Mouse (Mus musculus) thymus, adult 18-20 months (tissue): ENCODE measurements around the gene Cramp1l.
A peak's percentile ranks its signal among the peaks of the same experiment; 100 is the strongest.
"Not testable (repeated sequence)": the region's sequence is repeated elsewhere in the genome, so short reads cannot be mapped to it uniquely, and the experiment has no call there.

Experiments used
- DNase-seq, 2 experiments: peaks; one replicate each; pipeline ENCODE4 v3.0.0; 2022; ENCODE audit warnings: mixed read lengths in 2 of 2

Cramp1l gene

DNA sequence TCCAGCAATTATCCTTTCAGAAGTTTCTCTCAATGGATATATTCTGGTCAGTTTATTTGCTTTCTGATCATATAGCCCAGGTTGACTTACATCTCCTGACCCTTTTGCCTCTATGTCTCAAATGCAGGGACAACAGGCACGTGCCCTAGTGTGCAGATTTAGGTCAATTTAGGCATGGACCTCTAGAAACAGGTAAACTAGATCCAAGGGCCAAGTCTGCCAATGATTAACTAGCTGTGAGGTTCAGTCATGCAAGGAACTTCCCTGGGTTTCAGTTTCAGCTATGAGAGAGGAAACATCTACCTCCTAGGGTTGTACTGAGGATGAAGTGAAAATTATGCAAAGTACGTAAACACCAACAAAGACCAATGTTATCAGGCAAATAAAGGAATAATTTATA, 62.3 kb downstream of the Cramp1l start:
- DNase-seq, result no peak

- no peak for DNase-seq
Measured at GRCm38 (mm10) chr17:24950671-24951070, 64.9 kb downstream of the Cramp1l start.

DNA sequence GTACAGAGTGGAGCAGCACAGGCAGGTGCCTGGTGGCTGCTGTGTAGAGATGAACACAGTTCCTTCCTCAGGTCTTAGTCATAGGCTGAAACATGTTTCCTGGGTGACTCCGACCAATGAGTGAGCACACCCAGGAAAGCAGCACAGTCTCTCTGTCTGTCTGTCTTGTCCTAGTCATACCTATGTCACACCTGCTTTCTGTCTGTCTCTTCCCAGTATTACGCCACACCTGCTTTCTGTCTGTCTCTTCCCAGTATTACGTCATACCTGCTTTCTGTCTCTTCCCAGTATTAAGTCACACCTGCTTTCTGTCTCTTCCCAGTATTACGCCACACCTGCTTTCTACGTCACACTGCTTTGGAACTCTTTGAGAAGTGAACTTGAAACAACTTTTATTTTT, 67.4 kb downstream of the Cramp1l start:
- no peak for DNase-seq

DNA sequence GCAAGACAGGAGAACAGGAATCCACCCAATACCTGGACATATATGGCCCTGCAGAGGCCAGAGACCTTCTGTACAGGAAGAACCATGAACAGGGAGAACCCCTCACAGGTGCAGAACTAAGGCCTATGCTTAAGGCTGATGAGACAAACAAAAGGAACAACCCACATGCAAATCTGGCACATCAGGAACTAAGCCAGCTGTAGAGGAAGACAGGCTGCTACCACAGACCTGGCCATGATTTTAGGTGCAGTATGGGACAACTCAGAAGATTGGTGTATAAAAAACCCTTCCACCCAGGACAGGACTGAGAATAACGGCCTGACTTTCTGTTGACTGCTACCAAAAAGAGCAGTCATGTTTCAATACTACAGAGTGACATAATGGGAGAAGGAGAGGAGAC, 72.0 kb downstream of the Cramp1l start:
- DNase-seq, result not testable (repeated sequence)

GRCm38 (mm10) chr17:24943036-24943435, 72.6 kb downstream of the Cramp1l start:
- DNase-seq, result no peak

GRCm38 (mm10) chr17:24942453-24942852, 73.1 kb downstream of the Cramp1l start:
- peak; percentile 9 to 12 for DNase-seq

DNA sequence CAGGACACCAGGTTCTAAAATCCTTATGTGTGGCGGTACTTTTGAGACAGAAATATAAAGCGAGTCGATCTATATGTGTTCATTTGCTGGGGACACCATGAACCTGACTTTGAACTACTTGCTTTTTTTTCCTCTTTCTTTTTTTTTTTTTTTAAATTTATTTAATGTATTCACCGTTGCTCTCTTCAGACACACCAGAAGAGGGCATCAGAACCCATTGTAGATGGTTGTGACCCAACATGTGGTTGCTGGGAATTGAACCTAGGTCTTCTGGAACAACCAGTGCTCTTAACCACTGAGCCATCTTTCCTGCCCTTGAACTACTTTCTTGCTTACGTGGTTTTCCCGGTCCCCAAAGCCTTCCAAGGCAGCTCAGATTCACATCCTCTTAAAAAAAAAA, 78.3 kb downstream of the Cramp1l start:
- DNase-seq, result no peak

DNA sequence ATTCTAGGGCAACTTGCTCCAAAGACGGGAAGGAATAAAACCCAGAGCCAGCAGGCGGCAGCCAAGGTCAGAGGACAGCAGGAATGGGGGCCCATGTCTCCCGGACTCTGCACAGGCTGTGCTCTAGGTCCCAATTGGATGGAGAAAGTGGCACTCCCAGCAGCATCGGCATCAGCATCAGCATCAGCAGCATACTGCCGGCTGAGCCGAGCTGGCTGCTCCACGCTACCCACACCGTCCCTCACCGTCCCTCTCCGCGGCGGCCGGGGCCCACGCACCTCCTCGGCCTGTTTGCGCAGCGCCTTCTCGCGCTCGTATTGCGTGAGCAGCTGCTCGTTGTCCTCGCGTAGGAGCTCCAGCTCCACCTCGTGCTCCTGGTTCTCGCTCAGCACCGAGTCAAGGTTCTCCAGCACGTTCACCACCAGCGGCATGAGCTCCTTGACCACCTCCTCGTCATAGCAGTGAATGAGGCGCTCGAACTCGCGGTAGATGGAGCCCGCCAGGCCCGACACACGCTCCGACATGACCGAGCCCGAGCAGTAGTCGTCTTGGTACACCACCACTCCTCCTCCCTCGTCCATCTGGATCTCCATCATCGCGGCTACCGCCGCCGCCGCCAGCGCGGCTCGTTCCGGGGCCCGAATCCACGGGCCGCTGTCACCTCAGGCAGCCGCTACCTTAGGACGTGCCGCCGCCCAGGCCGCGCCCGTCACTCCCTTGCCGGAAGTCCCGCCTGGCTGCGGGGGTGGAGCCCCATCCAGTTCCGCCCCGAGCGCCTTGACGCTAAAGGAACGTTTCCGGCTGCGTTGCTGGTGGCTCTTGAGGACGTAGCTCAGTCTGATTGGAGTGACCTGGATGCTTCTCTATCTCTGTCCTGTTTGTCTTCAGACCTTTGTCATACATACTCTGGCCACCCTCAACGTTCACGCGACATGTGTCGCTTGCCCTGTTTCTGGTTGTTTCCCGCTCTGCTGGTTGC, 79.0 kb downstream of the Cramp1l start, which contains the start of gene Mapk8ip3:
Mapk8ip3 (minus strand) TSS at position 719 of the 979 bp plus-strand sequence.
- peak; percentile 89 to 91 for DNase-seq

GRCm38 (mm10) chr17:24935666-24936065, 79.9 kb downstream of the Cramp1l start:
- DNase-seq, result no peak

DNA sequence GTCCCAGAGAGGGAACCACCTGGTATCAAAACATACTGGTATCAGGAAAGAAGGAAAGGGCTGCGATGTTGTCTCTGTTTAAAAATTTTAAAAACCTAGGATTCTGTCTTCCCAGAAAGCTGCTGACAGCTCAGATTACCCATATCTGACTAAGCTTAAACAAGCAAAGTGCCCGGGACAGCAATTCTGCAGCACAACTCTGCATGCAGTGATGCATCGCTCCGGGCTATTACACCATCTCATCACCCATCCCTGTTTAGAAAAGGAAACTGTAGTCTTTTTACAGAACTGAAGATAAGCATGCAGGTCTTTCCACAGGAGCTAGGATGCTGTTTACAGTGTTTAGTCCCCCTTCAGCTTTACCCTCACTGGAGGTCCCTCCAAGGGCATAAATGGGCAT, 80.7 kb downstream of the Cramp1l start:
- no peak for DNase-seq

DNA sequence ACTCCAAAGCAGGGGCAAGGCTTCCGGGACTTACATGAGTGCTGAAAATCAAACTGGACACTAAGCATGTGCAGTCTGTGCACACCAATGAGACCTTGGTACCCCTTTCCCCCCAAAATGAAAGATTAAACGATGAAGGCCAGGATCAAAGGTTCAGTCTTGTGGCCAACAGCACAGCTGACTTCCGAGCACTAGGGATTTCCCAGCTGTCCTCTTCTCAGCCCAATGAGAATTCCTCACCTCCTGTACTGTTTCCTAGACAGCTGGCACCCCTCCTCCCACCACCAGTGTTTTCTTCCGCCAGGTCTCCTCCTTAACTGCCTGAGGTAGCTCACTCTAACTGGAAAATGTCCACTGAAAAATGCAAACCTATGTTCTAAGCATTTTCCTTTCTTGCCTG, 82.4 kb downstream of the Cramp1l start:
- DNase-seq, result no peak

DNA sequence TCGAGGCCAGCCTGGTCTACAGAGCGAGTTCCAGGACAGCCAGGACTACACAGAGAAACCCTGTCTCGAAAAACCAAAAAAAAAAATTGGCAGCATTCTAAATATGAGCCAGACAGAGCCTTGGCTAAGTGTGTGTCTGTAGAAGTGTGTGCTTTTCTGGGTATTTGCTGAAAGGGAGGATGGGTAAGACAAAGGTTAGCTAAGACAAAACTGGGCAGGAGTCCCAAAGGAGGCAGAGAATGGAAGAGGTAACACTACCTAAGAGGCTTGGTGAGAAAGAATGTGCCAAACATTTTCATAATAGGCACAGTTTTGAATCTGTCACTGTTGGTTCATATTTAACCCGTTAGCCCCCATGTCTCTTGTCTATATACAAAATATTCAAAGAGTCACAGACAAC, 83.2 kb downstream of the Cramp1l start:
- DNase-seq, result no peak

GRCm38 (mm10) chr17:24929506-24929905, 86.1 kb downstream of the Cramp1l start:
- DNase-seq, result no peak

GRCm38 (mm10) chr17:24923246-24923645, 92.3 kb downstream of the Cramp1l start:
- no peak for DNase-seq

GRCm38 (mm10) chr17:24913984-24914383, 101.6 kb downstream of the Cramp1l start:
- DNase-seq, result no peak
